Mouse (Mus musculus) heart, adult 2 months (tissue): ENCODE data around the gene Mybpc1. TPM values are rescaled to one million over a fixed set of nuclear protein-coding genes. Genes with fewer than 3 reads are reported as not detected.

Source experiments
- DNase-seq, 2 experiments: peaks; one replicate each; pipeline ENCODE4 v3.0.0; 2021
- H3K27ac ChIP-seq: fragments of 200-600 bp; 2 replicates; pipeline ENCODE4 v1.8.1; 2022
- H3K27me3 ChIP-seq: fragments of 200-500 bp; 2 replicates; pipeline ENCODE4 v1.6.1; 2012; ENCODE audit warnings: mild to moderate bottlenecking, low read length, inconsistent platforms, mixed read lengths; ENCODE audit not compliant: control insufficient read depth, insufficient read depth
- H3K36me3 ChIP-seq: fragments of 200-500 bp; 2 replicates; pipeline ENCODE4 v1.6.1; 2012; ENCODE audit warnings: low read length, inconsistent platforms; ENCODE audit not compliant: control insufficient read depth, insufficient read depth
- H3K4me1 ChIP-seq: fragments of 200-500 bp; 2 replicates; pipeline ENCODE4 v1.6.1; 2011; ENCODE audit warnings: low read length; ENCODE audit not compliant: control insufficient read depth, insufficient read depth
- H3K4me3 ChIP-seq: fragments of 200-600 bp; 2 replicates; pipeline ENCODE4 v1.8.1; 2022
- H3K79me2 ChIP-seq: fragments of 200-500 bp; replicated peaks from 2 replicates; pipeline ENCODE4 v1.6.1; 2012; ENCODE audit warnings: mild to moderate bottlenecking, inconsistent platforms, low read length, moderate library complexity, mixed read lengths; ENCODE audit not compliant: control insufficient read depth, insufficient read depth
- H3K9ac ChIP-seq: fragments of 200-500 bp; 2 replicates; pipeline ENCODE4 v1.6.1; 2012; ENCODE audit warnings: low read depth, mild to moderate bottlenecking, control low read depth, inconsistent platforms, low read length, mixed read lengths
- CTCF ChIP-seq: fragments of 200-600 bp; IDR thresholded peaks from 2 replicates; pipeline ENCODE4 v1.8.1; 2022; ENCODE audit warnings: antibody characterized with exemption, mild to moderate bottlenecking, moderate library complexity
- EP300 ChIP-seq: fragments of 200-500 bp; IDR thresholded peaks from 2 replicates; pipeline ENCODE4 v1.6.1; 2011; ENCODE audit warnings: low read depth, low read length, control low read depth; ENCODE audit not compliant: insufficient read depth
- POLR2A ChIP-seq: fragments of 200-500 bp; IDR thresholded peaks from 2 replicates; pipeline ENCODE4 v1.6.1; 2011; ENCODE audit warnings: mild to moderate bottlenecking, low read depth, low read length, control low read depth; ENCODE audit not compliant: insufficient read depth
- WGBS: fragments of 180-500 bp; shearing (Covaris S2); methylation state at CpG from one replicate; pipeline ENCODE4 v1.1.7; 2018; 5-methylcytosine and 5-hydroxymethylcytosine counted together
- intact Hi-C: fragments of 180-260 bp; cut with DNase I; formaldehyde crosslinking; loops from one replicate; pipeline ENCODE4 v1.15.1; 2025
- polyA plus RNA-seq: library from polyadenylated mRNA; depleted of rRNA; stranded (reverse); fragments of >200 nt; gene quantifications from 2 replicates; pipeline ENCODE4 v1.2.3, GENCODE M21; 2012
- total RNA-seq, 2 experiments: library from RNA; stranded (reverse); gene quantifications; 2 replicates each; pipeline ENCODE4 v1.2.3; 2021

The Mybpc1 gene
- total and polyA plus RNA-seq, 3 experiments: 0.06 to 0.42 (median 0.14) TPM

- intact Hi-C loops: no loop called here
- Histone ChIP-seq H3K36me3 (no peaks in the 10 kb centered on the region), H3K27ac (no peak overlapping the region), H3K27me3 (no peaks in the 10 kb centered on the region), H3K79me2 (no peaks in the 10 kb centered on the region), H3K9ac (no peak overlapping the region), H3K4me1 (no peaks in the 10 kb centered on the region), H3K4me3 (no peak overlapping the region)
- WGBS: 56% methylated on average over 4 of the region's 4 CpGs
- peak in 1 of 2 experiments; percentile 13 for DNase-seq
- TF ChIP-seq EP300: no peak
Observed at GRCm38 (mm10) chr10:88578651-88579050, 26.3 kb downstream of the Mybpc1 start.

- H3K27me3 ChIP-seq: no peaks in the 10 kb centered on the region
- H3K79me2 ChIP-seq: no peaks in the 10 kb centered on the region
- TF ChIP-seq CTCF: no peak
- TF ChIP-seq EP300: no peak
- TF ChIP-seq POLR2A: no peak
- H3K9ac ChIP-seq: no peak overlapping the region
- H3K4me3 ChIP-seq: no peak overlapping the region
- no peak overlapping the region for H3K27ac ChIP-seq
- intact Hi-C loops: no loop called here
- no peak for DNase-seq
- WGBS: 70% methylated on average over 8 of the region's 8 CpGs
- H3K4me1 ChIP-seq: no peaks in the 10 kb centered on the region
- H3K36me3 ChIP-seq: no peaks in the 10 kb centered on the region
Observed at GRCm38 (mm10) chr10:88574115-88574635, 30.8 kb downstream of the Mybpc1 start.

- Histone ChIP-seq H3K4me1 (no peaks in the 10 kb centered on the region), H3K27me3 (no peaks in the 10 kb centered on the region), H3K36me3 (no peaks in the 10 kb centered on the region), H3K4me3 (no peak overlapping the region), H3K27ac (no peak overlapping the region), H3K9ac (no peak overlapping the region), H3K79me2 (no peaks in the 10 kb centered on the region)
- no peak for DNase-seq
- TF ChIP-seq CTCF (no peak), EP300 (no peak), POLR2A (no peak)
- 34% methylated on average over 5 of the region's 5 CpGs for WGBS
- intact Hi-C loops: no loop called here
Observed at GRCm38 (mm10) chr10:88572123-88572522, 32.8 kb downstream of the Mybpc1 start.

- 88% methylated on average over 6 of the region's 6 CpGs for WGBS
- no peak for DNase-seq
- intact Hi-C loops: no loop called here
- H3K4me1 ChIP-seq: no peaks in the 10 kb centered on the region
- no peak for TF ChIP-seq EP300
- TF ChIP-seq CTCF: no peak
- no peak for TF ChIP-seq POLR2A
- no peaks in the 10 kb centered on the region for H3K79me2 ChIP-seq
- H3K27ac ChIP-seq: no peak overlapping the region
- H3K4me3 ChIP-seq: no peak overlapping the region
- no peak overlapping the region for H3K9ac ChIP-seq
- H3K27me3 ChIP-seq: no peaks in the 10 kb centered on the region
- H3K36me3 ChIP-seq: no peaks in the 10 kb centered on the region
Observed at GRCm38 (mm10) chr10:88557046-88557445, 47.9 kb downstream of the Mybpc1 start.

GRCm38 (mm10) chr10:88552738-88553137, 52.2 kb downstream of the Mybpc1 start:
- Histone ChIP-seq H3K79me2 (no peaks in the 10 kb centered on the region), H3K36me3 (no peaks in the 10 kb centered on the region), H3K4me3 (no peak overlapping the region), H3K27me3 (no peaks in the 10 kb centered on the region), H3K4me1 (no peaks in the 10 kb centered on the region), H3K27ac (no peak overlapping the region), H3K9ac (no peak overlapping the region)
- intact Hi-C loops: loop anchor here (2.0 kb wide), 1 partner anchor 116 kb away; no protein-coding TSS in a partner anchor
- TF ChIP-seq EP300 (no peak), CTCF (peak; percentile 52)
- 96% methylated on average over 2 of the region's 2 CpGs for WGBS
- no peak for DNase-seq

- intact Hi-C loops: no loop called here
- WGBS: 80% methylated on average over 3 of the region's 3 CpGs
- Histone ChIP-seq H3K79me2 (no peaks in the 10 kb centered on the region), H3K27me3 (no peaks in the 10 kb centered on the region), H3K27ac (no peak overlapping the region), H3K4me3 (no peak overlapping the region), H3K36me3 (no peaks in the 10 kb centered on the region), H3K9ac (no peak overlapping the region), H3K4me1 (no peaks in the 10 kb centered on the region)
- TF ChIP-seq CTCF: no peak
- no peak for TF ChIP-seq EP300
- no peak for TF ChIP-seq POLR2A
- no peak for DNase-seq
Observed at GRCm38 (mm10) chr10:88550225-88550624, 54.7 kb downstream of the Mybpc1 start.
